Mouse (Mus musculus): ENCODE measurements at regions not wholly inside any gene's neighbourhood (a gene's known extent, or its start where the extent isn't known, plus 50 kb on each side); places are given as distances from the start of the nearest gene placed in this dataset.

DNA sequence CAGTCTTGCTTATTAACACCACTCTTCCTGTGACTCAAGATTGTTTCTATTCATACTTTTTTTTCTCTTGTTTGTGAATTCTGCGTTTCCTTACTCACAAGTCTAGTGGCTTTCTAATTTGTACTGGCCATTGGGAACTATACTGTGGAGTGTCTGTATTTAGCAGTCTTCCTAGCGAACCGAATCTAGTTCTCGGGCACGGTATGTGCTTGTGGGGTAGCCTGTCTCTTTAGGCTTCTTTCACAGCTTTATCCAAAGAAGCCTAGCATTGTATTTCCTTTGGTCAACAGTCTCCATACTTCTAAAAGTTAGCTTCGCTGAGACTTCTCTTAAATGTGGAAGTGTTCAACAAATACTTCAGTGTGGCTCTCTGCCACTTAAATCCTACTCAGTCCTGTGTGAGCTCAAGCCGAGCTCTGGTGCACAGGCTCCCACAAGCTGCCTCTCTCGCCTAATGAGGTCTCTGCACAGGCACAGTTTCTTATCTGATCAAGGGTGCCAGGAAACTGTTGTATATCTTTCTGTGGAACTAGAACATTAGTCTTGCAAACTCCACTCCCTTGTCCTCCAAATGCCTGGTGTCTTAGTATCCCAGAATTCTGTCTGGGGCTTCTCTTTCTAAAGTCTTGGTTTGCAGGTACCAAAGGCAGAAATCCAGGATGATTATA is 171.9 kb upstream of the Slco3a1 start:
- no peaks in the 10 kb centered on the region for H3K9me3 ChIP-seq (ENCODE audit: control insufficient read depth, insufficient read depth, low read depth, low read length)
- no peaks in the 10 kb centered on the region for H3K4me1 ChIP-seq (ENCODE audit: control insufficient read depth in 2 of 2, insufficient read depth in 2 of 2, low read length in 2 of 2, poor library complexity in 1 of 2)
- in situ Hi-C loops (cut with MboI; ENCODE audit: low sequenced_read_pairs in 2 of 2, unreplicated experiment in 2 of 2) = no loop called here
- no peaks in the 10 kb centered on the region for H3K36me3 ChIP-seq (ENCODE audit: control insufficient read depth, insufficient read depth, low read length, poor library complexity, severe bottlenecking)
- H3K9ac ChIP-seq (ENCODE audit: insufficient read depth, low read depth, low read length, poor library complexity, severe bottlenecking) = no peak overlapping the region
- H3K27ac ChIP-seq (ENCODE audit: insufficient read depth, low read depth, low read length, poor library complexity, severe bottlenecking) = no peak overlapping the region
- no peak overlapping the region for H3K4me3 ChIP-seq (ENCODE audit: insufficient read depth in 1 of 2, low read depth in 1 of 2, low read length in 2 of 2, poor library complexity in 1 of 2, severe bottlenecking in 1 of 2)
- TF ChIP-seq ZNF384 (IDR thresholded peaks at IDR 0.05; ENCODE audit: low read depth, low read length) = no peak
- no peak for TF ChIP-seq ZC3H11A (IDR thresholded peaks at IDR 0.05; ENCODE audit: borderline replicate concordance, low read depth, low read length)
- no peak for TF ChIP-seq HCFC1 (IDR thresholded peaks at IDR 0.05; ENCODE audit: borderline replicate concordance, insufficient read depth, low read length)
- TF ChIP-seq MAFK (IDR thresholded peaks at IDR 0.05; ENCODE audit: insufficient read depth, low read depth, low read length) = no peak
- TF ChIP-seq CHD2 (IDR thresholded peaks at IDR 0.05; ENCODE audit: low read depth, low read length) = no peak
- DNase-seq (ENCODE audit: low read depth, low spot score) = no peak

DNA sequence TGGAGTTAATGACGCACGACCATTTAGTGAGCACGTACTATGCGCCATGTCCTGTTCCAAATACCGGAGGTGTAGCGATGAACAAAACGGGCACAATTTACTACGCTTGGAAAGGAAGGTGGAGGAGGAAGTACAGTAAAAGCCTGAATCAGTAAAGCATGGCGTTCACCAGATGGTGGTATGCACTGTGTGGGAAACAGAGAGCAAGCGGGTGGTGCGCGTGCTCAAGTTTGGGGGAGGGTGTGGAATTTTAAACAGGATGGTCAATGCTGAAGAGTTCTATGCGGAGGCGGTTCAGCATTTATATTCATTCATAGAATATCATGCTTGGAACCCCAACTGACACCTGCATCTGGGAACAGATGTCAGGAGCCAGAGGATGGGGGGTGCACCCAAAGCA is 164.7 kb upstream of the Slco3a1 start:
- Histone ChIP-seq H3K27ac (ENCODE audit: insufficient read depth, low read depth, low read length, poor library complexity, severe bottlenecking) (no peak overlapping the region), H3K9ac (ENCODE audit: insufficient read depth, low read depth, low read length, poor library complexity, severe bottlenecking) (no peak overlapping the region), H3K4me3 (ENCODE audit: insufficient read depth in 1 of 2, low read depth in 1 of 2, low read length in 2 of 2, poor library complexity in 1 of 2, severe bottlenecking in 1 of 2) (peak overlapping the region; percentile 19 to 59), H3K9me3 (ENCODE audit: control insufficient read depth, insufficient read depth, low read depth, low read length) (no peaks in the 10 kb centered on the region), H3K36me3 (ENCODE audit: control insufficient read depth, insufficient read depth, low read length, poor library complexity, severe bottlenecking) (no peaks in the 10 kb centered on the region), H3K4me1 (ENCODE audit: control insufficient read depth in 2 of 2, insufficient read depth in 2 of 2, low read length in 2 of 2, poor library complexity in 1 of 2) (no peaks in the 10 kb centered on the region)
- peak; percentile 1 for DNase-seq (ENCODE audit: low read depth, low spot score)
- TF ChIP-seq MAFK (IDR thresholded peaks at IDR 0.05; ENCODE audit: insufficient read depth, low read depth, low read length) (no peak), ZNF384 (IDR thresholded peaks at IDR 0.05; ENCODE audit: low read depth, low read length) (no peak), ZC3H11A (IDR thresholded peaks at IDR 0.05; ENCODE audit: borderline replicate concordance, low read depth, low read length) (no peak), HCFC1 (IDR thresholded peaks at IDR 0.05; ENCODE audit: borderline replicate concordance, insufficient read depth, low read length) (no peak), CHD2 (IDR thresholded peaks at IDR 0.05; ENCODE audit: low read depth, low read length) (no peak)
- in situ Hi-C loops (cut with MboI; ENCODE audit: low sequenced_read_pairs in 2 of 2, unreplicated experiment in 2 of 2) = no loop called here

DNA sequence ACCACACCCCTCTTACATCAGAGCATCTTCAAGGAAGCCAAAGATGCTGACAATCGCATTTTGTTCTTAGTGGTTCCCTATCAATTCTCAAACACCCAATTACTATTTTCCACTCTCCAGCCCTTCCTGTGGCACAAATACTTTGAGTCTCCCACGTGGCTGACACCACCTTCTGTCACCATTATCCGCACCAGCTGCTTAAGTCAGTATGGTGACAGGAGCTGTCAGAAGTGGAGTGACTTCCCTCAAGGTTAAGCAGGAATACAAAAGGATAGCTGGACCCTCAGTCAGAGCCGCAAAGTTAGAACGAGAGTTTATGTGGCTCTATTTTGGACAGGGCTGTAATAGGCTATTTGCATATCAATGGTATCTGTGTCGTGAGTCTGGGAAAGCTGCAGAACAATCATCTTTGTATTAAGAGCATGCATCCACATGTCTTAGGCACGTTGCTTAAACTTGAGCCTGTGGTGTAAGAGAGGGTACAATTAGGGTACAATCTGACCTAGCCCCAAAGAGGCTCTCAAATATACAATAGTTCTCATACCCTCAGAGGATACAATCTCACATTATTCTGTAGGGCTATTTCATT is 155.5 kb upstream of the Slco3a1 start:
- H3K27ac ChIP-seq (ENCODE audit: insufficient read depth, low read depth, low read length, poor library complexity, severe bottlenecking) = no peak overlapping the region
- no peaks in the 10 kb centered on the region for H3K4me1 ChIP-seq (ENCODE audit: control insufficient read depth in 2 of 2, insufficient read depth in 2 of 2, low read length in 2 of 2, poor library complexity in 1 of 2)
- H3K36me3 ChIP-seq (ENCODE audit: control insufficient read depth, insufficient read depth, low read length, poor library complexity, severe bottlenecking) = no peaks in the 10 kb centered on the region
- no peak overlapping the region for H3K4me3 ChIP-seq (ENCODE audit: insufficient read depth in 1 of 2, low read depth in 1 of 2, low read length in 2 of 2, poor library complexity in 1 of 2, severe bottlenecking in 1 of 2)
- no peak for DNase-seq (ENCODE audit: low read depth, low spot score)
- H3K9me3 ChIP-seq (ENCODE audit: control insufficient read depth, insufficient read depth, low read depth, low read length) = no peaks in the 10 kb centered on the region
- H3K9ac ChIP-seq (ENCODE audit: insufficient read depth, low read depth, low read length, poor library complexity, severe bottlenecking) = no peak overlapping the region
- TF ChIP-seq CHD2 (IDR thresholded peaks at IDR 0.05; ENCODE audit: low read depth, low read length) = no peak
- TF ChIP-seq ZC3H11A (IDR thresholded peaks at IDR 0.05; ENCODE audit: borderline replicate concordance, low read depth, low read length) = no peak
- no peak for TF ChIP-seq MAFK (IDR thresholded peaks at IDR 0.05; ENCODE audit: insufficient read depth, low read depth, low read length)
- in situ Hi-C loops (cut with MboI; ENCODE audit: low sequenced_read_pairs in 2 of 2, unreplicated experiment in 2 of 2) = loop anchor here in 1 of 2 experiments (10.0 kb wide), 2 partner anchors 145 to 335 kb away; no protein-coding TSS in a partner anchor

- no peaks in the 10 kb centered on the region for H3K36me3 ChIP-seq (ENCODE audit: control insufficient read depth, insufficient read depth, low read length, poor library complexity, severe bottlenecking)
- H3K9ac ChIP-seq (ENCODE audit: insufficient read depth, low read depth, low read length, poor library complexity, severe bottlenecking) = no peak overlapping the region
- H3K4me3 ChIP-seq (ENCODE audit: insufficient read depth in 1 of 2, low read depth in 1 of 2, low read length in 2 of 2, poor library complexity in 1 of 2, severe bottlenecking in 1 of 2) = no peak overlapping the region
- H3K4me1 ChIP-seq (ENCODE audit: control insufficient read depth in 2 of 2, insufficient read depth in 2 of 2, low read length in 2 of 2, poor library complexity in 1 of 2) = no peaks in the 10 kb centered on the region
- TF ChIP-seq ZC3H11A (IDR thresholded peaks at IDR 0.05; ENCODE audit: borderline replicate concordance, low read depth, low read length) = no peak
- no peak overlapping the region for H3K27ac ChIP-seq (ENCODE audit: insufficient read depth, low read depth, low read length, poor library complexity, severe bottlenecking)
- H3K9me3 ChIP-seq (ENCODE audit: control insufficient read depth, insufficient read depth, low read depth, low read length) = no peaks in the 10 kb centered on the region
- in situ Hi-C loops (cut with MboI; ENCODE audit: low sequenced_read_pairs in 2 of 2, unreplicated experiment in 2 of 2) = loop anchor here in 1 of 2 experiments (10.0 kb wide), 2 partner anchors 144 to 334 kb away; no protein-coding TSS in a partner anchor
- DNase-seq (ENCODE audit: low read depth, low spot score) = no peak
Measured at GRCm38 (mm10) chr7:74709006-74709405, 154.4 kb upstream of the Slco3a1 start.
